Mouse (Mus musculus): ENCODE measurements around the gene Ppp1r16b. TPM values are rescaled to one million over a fixed set of nuclear protein-coding genes. Genes with fewer than 3 reads are reported as not detected.

The Ppp1r16b gene
- 59.8 and 65.2 TPM in 2 replicates for polyA plus RNA-seq (2012; rRNA removed)

GRCm38 (mm10) chr2:158665098-158665497 is at the start of gene Ppp1r16b:
Ppp1r16b (plus strand) TSS chr2:158665398.
- Histone ChIP-seq H3K27ac (ENCODE audit: insufficient read depth, low read length) (no peak within 1 kb of the TSS), H3K4me3 (replicated peaks; ENCODE audit: insufficient read depth, low read depth, low read length) (no peak within 1 kb of the TSS), H3K4me1 (ENCODE audit: control insufficient read depth, insufficient read depth, low read length) (no peaks in the 10 kb centered on the region), H3K27me3 (ENCODE audit: control insufficient read depth, insufficient read depth, low read length) (no peaks in the 10 kb centered on the region; the same call in 1 of the 2 replicates)
- 78% methylated on average over 4 of the region's 4 CpGs for WGBS
- TF ChIP-seq CTCF (IDR thresholded peaks at IDR 0.05; ENCODE audit: borderline replicate concordance, insufficient read depth, low read depth, low read length) = no peak
- no peak for DNase-seq

GRCm38 (mm10) chr2:158615702-158616101 is 49.5 kb upstream of the Ppp1r16b start:
- no peak overlapping the region for H3K27ac ChIP-seq (ENCODE audit: insufficient read depth, low read length)
- peaks cover 6% of the 10 kb centered on the region; the same call in 1 of the 2 replicates for H3K27me3 ChIP-seq (ENCODE audit: control insufficient read depth, insufficient read depth, low read length)
- 4% methylated on average over 13 of the region's 13 CpGs for WGBS

GRCm38 (mm10) chr2:158616296-158616695 is 48.9 kb upstream of the Ppp1r16b start:
- DNase-seq = peak; percentile 22 to 31
- WGBS = 1% methylated on average over 12 of the region's 12 CpGs
- no peak overlapping the region for H3K27ac ChIP-seq (ENCODE audit: insufficient read depth, low read length)

More at GRCm38 (mm10) chr2:158615702-158616101, 49.5 kb upstream of the Ppp1r16b start:
- Histone ChIP-seq H3K4me3 (replicated peaks; ENCODE audit: insufficient read depth, low read depth, low read length) (no peak overlapping the region), H3K4me1 (ENCODE audit: control insufficient read depth, insufficient read depth, low read length) (no peaks in the 10 kb centered on the region)
- TF ChIP-seq CTCF (IDR thresholded peaks at IDR 0.05; ENCODE audit: borderline replicate concordance, insufficient read depth, low read depth, low read length) (no peak), POLR2A (IDR thresholded peaks at IDR 0.05; ENCODE audit: borderline replicate concordance, insufficient read depth, low read length) (no peak)
- DNase-seq = no peak

GRCm38 (mm10) chr2:158616790-158617189 is 48.4 kb upstream of the Ppp1r16b start:
- TF ChIP-seq POLR2A (IDR thresholded peaks at IDR 0.05; ENCODE audit: borderline replicate concordance, insufficient read depth, low read length) (no peak), CTCF (IDR thresholded peaks at IDR 0.05; ENCODE audit: borderline replicate concordance, insufficient read depth, low read depth, low read length) (no peak)
- H3K27me3 ChIP-seq (ENCODE audit: control insufficient read depth, insufficient read depth, low read length) = peaks cover 4% of the 10 kb centered on the region; the same call in 1 of the 2 replicates
- WGBS = 10% methylated on average over 11 of the region's 11 CpGs
- no peak for DNase-seq
- H3K4me3 ChIP-seq (replicated peaks; ENCODE audit: insufficient read depth, low read depth, low read length) = no peak overlapping the region
- no peak overlapping the region for H3K27ac ChIP-seq (ENCODE audit: insufficient read depth, low read length)
- H3K4me1 ChIP-seq (ENCODE audit: control insufficient read depth, insufficient read depth, low read length) = no peaks in the 10 kb centered on the region

More at GRCm38 (mm10) chr2:158616296-158616695, 48.9 kb upstream of the Ppp1r16b start:
- H3K4me1 ChIP-seq (ENCODE audit: control insufficient read depth, insufficient read depth, low read length) = no peaks in the 10 kb centered on the region
- H3K27me3 ChIP-seq (ENCODE audit: control insufficient read depth, insufficient read depth, low read length) = peaks cover 4% of the 10 kb centered on the region; the same call in 1 of the 2 replicates
- TF ChIP-seq CTCF (IDR thresholded peaks at IDR 0.05; ENCODE audit: borderline replicate concordance, insufficient read depth, low read depth, low read length) = no peak
- no peak for TF ChIP-seq POLR2A (IDR thresholded peaks at IDR 0.05; ENCODE audit: borderline replicate concordance, insufficient read depth, low read length)
- no peak overlapping the region for H3K4me3 ChIP-seq (replicated peaks; ENCODE audit: insufficient read depth, low read depth, low read length)

- TF ChIP-seq CTCF (IDR thresholded peaks at IDR 0.05; ENCODE audit: borderline replicate concordance, insufficient read depth, low read depth, low read length) (no peak), POLR2A (IDR thresholded peaks at IDR 0.05; ENCODE audit: borderline replicate concordance, insufficient read depth, low read length) (peak; percentile 58; the same call in 1 of the 2 replicates)
- under 1% methylated on average over 39 of the region's 39 CpGs for WGBS
Observed at GRCm38 (mm10) chr2:158624718-158625222, 40.4 kb upstream of the Ppp1r16b start, which contains the start of gene Actr5. Actr5 (plus strand) TSS chr2:158624888.

GRCm38 (mm10) chr2:158625231-158625630 is 40.0 kb upstream of the Ppp1r16b start:
- DNase-seq = no peak
- under 1% methylated on average over 44 of the region's 44 CpGs for WGBS
- Histone ChIP-seq H3K27me3 (ENCODE audit: control insufficient read depth, insufficient read depth, low read length) (no peaks in the 10 kb centered on the region), H3K27ac (ENCODE audit: insufficient read depth, low read length) (0 out of 2 replicates have a peak overlapping the region, but pooled peaks have one; percentile 42), H3K4me1 (ENCODE audit: control insufficient read depth, insufficient read depth, low read length) (peaks cover 4% of the 10 kb centered on the region; the same call in 1 of the 2 replicates), H3K4me3 (replicated peaks; ENCODE audit: insufficient read depth, low read depth, low read length) (peak overlapping the region; percentile 77)
- TF ChIP-seq CTCF (IDR thresholded peaks at IDR 0.05; ENCODE audit: borderline replicate concordance, insufficient read depth, low read depth, low read length) (no peak), POLR2A (IDR thresholded peaks at IDR 0.05; ENCODE audit: borderline replicate concordance, insufficient read depth, low read length) (no peak)

More at GRCm38 (mm10) chr2:158624718-158625222, 40.4 kb upstream of the Ppp1r16b start, which contains the start of gene Actr5:
- Histone ChIP-seq H3K4me1 (ENCODE audit: control insufficient read depth, insufficient read depth, low read length) (peaks cover 4% of the 10 kb centered on the region; the same call in 1 of the 2 replicates), H3K27me3 (ENCODE audit: control insufficient read depth, insufficient read depth, low read length) (no peaks in the 10 kb centered on the region), H3K27ac (ENCODE audit: insufficient read depth, low read length) (peak within 1 kb of the TSS; percentile 42; the same call in 1 of the 2 replicates), H3K4me3 (replicated peaks; ENCODE audit: insufficient read depth, low read depth, low read length) (peak within 1 kb of the TSS; percentile 77)
- DNase-seq = peak; percentile 90 to 93

GRCm38 (mm10) chr2:158625697-158626096 is 39.5 kb upstream of the Ppp1r16b start:
- 44% methylated on average over 8 of the region's 8 CpGs for WGBS
- Histone ChIP-seq H3K27ac (ENCODE audit: insufficient read depth, low read length) (no peak overlapping the region), H3K27me3 (ENCODE audit: control insufficient read depth, insufficient read depth, low read length) (no peaks in the 10 kb centered on the region), H3K4me3 (replicated peaks; ENCODE audit: insufficient read depth, low read depth, low read length) (peak overlapping the region; percentile 77), H3K4me1 (ENCODE audit: control insufficient read depth, insufficient read depth, low read length) (peaks cover 4% of the 10 kb centered on the region; the same call in 1 of the 2 replicates)
- DNase-seq = no peak
- no peak for TF ChIP-seq POLR2A (IDR thresholded peaks at IDR 0.05; ENCODE audit: borderline replicate concordance, insufficient read depth, low read length)
- no peak for TF ChIP-seq CTCF (IDR thresholded peaks at IDR 0.05; ENCODE audit: borderline replicate concordance, insufficient read depth, low read depth, low read length)

- H3K4me3 ChIP-seq (replicated peaks; ENCODE audit: insufficient read depth, low read depth, low read length) = no peak overlapping the region
- no peak overlapping the region for H3K27ac ChIP-seq (ENCODE audit: insufficient read depth, low read length)
- WGBS = 79% methylated on average over 3 of the region's 3 CpGs
- no peaks in the 10 kb centered on the region for H3K27me3 ChIP-seq (ENCODE audit: control insufficient read depth, insufficient read depth, low read length)
- no peak for DNase-seq
- no peak for TF ChIP-seq CTCF (IDR thresholded peaks at IDR 0.05; ENCODE audit: borderline replicate concordance, insufficient read depth, low read depth, low read length)
- no peak for TF ChIP-seq POLR2A (IDR thresholded peaks at IDR 0.05; ENCODE audit: borderline replicate concordance, insufficient read depth, low read length)
- peaks cover 4% of the 10 kb centered on the region; the same call in 1 of the 2 replicates for H3K4me1 ChIP-seq (ENCODE audit: control insufficient read depth, insufficient read depth, low read length)
Observed at GRCm38 (mm10) chr2:158628858-158629257, 36.3 kb upstream of the Ppp1r16b start.
